Mouse (Mus musculus): ENCODE data around the gene Tmem102. TPM values are rescaled to one million over a fixed set of nuclear protein-coding genes. Genes with fewer than 3 reads are reported as not detected.

Tmem102 gene
- 1.5 and 1.6 TPM in 2 replicates for polyA plus RNA-seq (2016; fragmentation: Nextera tagmentation; extraction: Ambion mirVana)

DNA sequence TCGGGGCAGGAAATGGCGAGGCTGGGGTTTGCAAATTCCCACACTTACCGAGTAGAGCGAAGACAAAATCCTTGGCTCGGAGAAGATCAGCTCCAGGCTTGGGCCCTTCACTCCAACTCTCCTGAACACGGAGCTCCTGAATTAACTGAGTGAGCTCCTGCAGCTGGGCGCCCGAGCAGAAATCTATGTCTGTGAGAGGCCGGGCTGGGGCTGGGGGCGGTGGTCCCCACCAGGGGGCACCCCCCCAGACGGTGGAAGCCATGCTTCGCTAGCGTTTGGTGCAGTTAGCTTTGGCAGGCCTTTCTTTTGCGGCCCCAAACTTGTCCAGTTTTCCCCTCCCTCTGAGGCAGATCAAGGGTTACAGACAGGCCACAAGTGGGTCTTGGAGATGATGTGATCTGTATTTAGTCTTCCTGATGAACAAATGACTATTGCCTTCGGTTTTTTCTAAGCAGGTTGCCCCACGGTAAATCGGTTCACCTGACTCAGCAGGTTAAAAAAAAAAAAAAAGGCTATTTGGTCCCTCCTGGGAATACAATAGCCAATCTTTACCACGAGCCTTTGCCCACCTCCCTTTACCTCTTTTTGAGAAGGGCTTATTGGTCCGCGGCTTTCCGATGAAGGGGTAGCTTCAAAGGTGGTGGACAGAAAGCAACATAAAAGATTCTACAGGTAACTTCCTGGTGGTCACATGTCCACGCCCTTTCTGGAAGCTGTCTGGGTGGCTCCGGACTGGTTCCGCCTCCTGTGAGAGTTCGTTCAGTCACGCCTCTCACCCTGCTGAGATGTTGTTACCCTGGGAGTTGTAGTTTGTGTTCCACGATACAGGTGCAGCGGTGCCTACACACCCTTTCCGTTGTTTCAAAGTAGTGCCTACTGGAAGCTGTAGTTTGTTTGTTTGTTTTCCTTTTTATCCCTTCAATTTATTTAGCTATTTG is at the start of gene Tmem102:
Gene Tmem102 (minus strand): TSS at position 653 of the 938 bp plus-strand sequence.
- H3K27me3 ChIP-seq (replicated peaks): peaks cover 38% of the 10 kb centered on the region

DNA sequence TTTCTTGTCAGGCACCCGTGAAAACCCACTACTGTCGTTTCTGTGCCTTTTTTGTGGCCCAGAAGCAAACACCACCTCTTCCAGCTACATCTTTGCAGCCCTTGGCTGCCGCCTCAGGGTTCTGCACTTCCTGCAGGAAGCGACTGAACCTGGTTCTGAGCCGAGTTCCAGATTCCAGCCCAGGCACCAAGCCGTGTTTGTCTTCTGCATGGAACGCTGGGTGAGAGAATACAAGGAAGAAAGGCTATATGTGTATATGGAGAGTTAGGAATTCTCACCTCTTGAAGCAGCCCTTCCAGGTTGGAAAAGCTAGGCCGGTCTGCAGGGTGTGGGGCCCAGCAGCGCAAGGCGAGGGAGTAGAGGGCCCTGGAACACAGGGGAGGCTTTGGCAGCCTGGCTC is 49.3 kb upstream of the Tmem102 start:
- H3K36me3 ChIP-seq: peaks cover 28% of the 10 kb centered on the region
- no peak overlapping the region for H3K9ac ChIP-seq
- H3K4me3 ChIP-seq: no peak overlapping the region
- H3K4me2 ChIP-seq: peak overlapping the region; percentile 4
- H3K27ac ChIP-seq (ENCODE audit: poor library complexity, severe bottlenecking): peak overlapping the region; percentile 31
- no peak for ATAC-seq (ENCODE audit: insufficient number of reproducible peaks, low FRiP score)
- H3K9me3 ChIP-seq (replicated peaks): no peaks in the 10 kb centered on the region
- H3K4me1 ChIP-seq (replicated peaks): peaks cover 17% of the 10 kb centered on the region; the same call in 1 of the 2 replicates
- H3K27me3 ChIP-seq (replicated peaks): peaks cover 34% of the 10 kb centered on the region
- WGBS: 76% methylated on average over 10 of the region's 10 CpGs

More for the DNA sequence above, at the start of gene Tmem102:
- Histone ChIP-seq H3K36me3 (no peaks in the 10 kb centered on the region), H3K27ac (ENCODE audit: poor library complexity, severe bottlenecking) (no peak within 1 kb of the TSS), H3K9me3 (replicated peaks) (0 out of 2 replicates have a peak, but pooled peaks cover 3% of the 10 kb centered on the region), H3K4me3 (peak within 1 kb of the TSS; percentile 62), H3K9ac (peak within 1 kb of the TSS; percentile 53), H3K4me2 (peak within 1 kb of the TSS; percentile 89), H3K4me1 (replicated peaks) (peaks cover 43% of the 10 kb centered on the region)
- WGBS: 7% methylated on average over 29 of the region's 29 CpGs
- no peak for ATAC-seq (ENCODE audit: insufficient number of reproducible peaks, low FRiP score)

DNA sequence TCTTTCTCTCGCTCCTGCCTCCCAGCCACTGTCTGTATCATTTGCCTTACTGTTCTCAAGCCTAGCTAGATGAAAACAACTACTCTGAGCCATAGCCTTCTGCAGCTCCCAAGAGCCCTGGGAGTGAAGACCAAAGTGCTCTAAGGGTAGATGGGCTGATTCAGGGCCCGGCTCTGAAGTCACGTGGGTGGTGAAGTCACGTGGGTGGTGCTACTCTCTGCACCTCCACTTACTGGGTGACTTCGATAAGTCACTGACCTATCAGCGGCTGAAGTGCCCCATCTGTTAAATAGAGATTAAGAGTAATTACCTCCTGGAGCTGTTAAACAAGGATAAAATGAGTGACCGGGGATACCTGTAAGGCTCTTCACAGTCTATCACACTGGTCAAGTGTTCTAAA is 48.6 kb upstream of the Tmem102 start:
- no peak overlapping the region for H3K4me3 ChIP-seq
- WGBS: 36% methylated on average over 7 of the region's 7 CpGs
- peaks cover 27% of the 10 kb centered on the region for H3K27me3 ChIP-seq (replicated peaks)
- H3K27ac ChIP-seq (ENCODE audit: poor library complexity, severe bottlenecking): peak overlapping the region; percentile 38
- peaks cover 17% of the 10 kb centered on the region; the same call in 1 of the 2 replicates for H3K4me1 ChIP-seq (replicated peaks)
- H3K36me3 ChIP-seq: peaks cover 35% of the 10 kb centered on the region
- peak overlapping the region; percentile 4 for H3K4me2 ChIP-seq
- peak; percentile 94 for ATAC-seq (ENCODE audit: insufficient number of reproducible peaks, low FRiP score)
- no peak overlapping the region for H3K9ac ChIP-seq
- H3K9me3 ChIP-seq (replicated peaks): no peaks in the 10 kb centered on the region

- Histone ChIP-seq H3K27ac (ENCODE audit: poor library complexity, severe bottlenecking) (no peak overlapping the region), H3K27me3 (replicated peaks) (peaks cover 1% of the 10 kb centered on the region; the same call in 1 of the 2 replicates), H3K9me3 (replicated peaks) (no peaks in the 10 kb centered on the region), H3K4me1 (replicated peaks) (peaks cover 39% of the 10 kb centered on the region), H3K36me3 (peaks cover 49% of the 10 kb centered on the region), H3K4me2 (no peak overlapping the region), H3K4me3 (no peak overlapping the region), H3K9ac (no peak overlapping the region)
- no peak for ATAC-seq (ENCODE audit: insufficient number of reproducible peaks, low FRiP score)
- 74% methylated on average over 8 of the region's 8 CpGs for WGBS
Observed at GRCm38 (mm10) chr11:69850754-69851153, 45.3 kb upstream of the Tmem102 start.

DNA sequence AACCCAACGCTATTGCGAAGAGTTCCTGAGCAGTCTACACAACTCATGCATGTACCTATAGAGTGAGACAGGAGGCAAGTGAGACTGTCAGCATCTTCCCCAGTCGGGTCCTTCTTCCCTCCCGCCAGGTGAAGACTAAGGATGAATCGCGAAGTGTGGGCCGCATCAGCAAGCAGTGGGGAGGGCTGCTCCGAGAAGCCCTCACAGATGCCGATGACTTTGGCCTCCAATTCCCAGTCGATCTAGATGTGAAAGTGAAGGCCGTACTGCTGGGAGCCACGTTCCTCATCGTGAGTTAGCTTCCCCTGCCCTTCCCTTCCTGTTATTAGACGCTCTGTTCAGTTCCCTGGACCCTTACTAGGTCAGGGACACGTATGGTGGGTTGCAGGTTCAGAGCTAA is 44.5 kb upstream of the Tmem102 start:
- Histone ChIP-seq H3K36me3 (peaks cover 49% of the 10 kb centered on the region), H3K4me2 (no peak overlapping the region), H3K27ac (ENCODE audit: poor library complexity, severe bottlenecking) (no peak overlapping the region)

GRCm38 (mm10) chr11:69849128-69849527 is 43.7 kb upstream of the Tmem102 start:
- H3K9me3 ChIP-seq (replicated peaks): no peaks in the 10 kb centered on the region
- no peak overlapping the region for H3K27ac ChIP-seq (ENCODE audit: poor library complexity, severe bottlenecking)
- H3K27me3 ChIP-seq (replicated peaks): no peaks in the 10 kb centered on the region
- peaks cover 35% of the 10 kb centered on the region for H3K4me1 ChIP-seq (replicated peaks)
- no peak overlapping the region for H3K4me2 ChIP-seq
- H3K9ac ChIP-seq: no peak overlapping the region
- peaks cover 49% of the 10 kb centered on the region for H3K36me3 ChIP-seq
- no peak for ATAC-seq (ENCODE audit: insufficient number of reproducible peaks, low FRiP score)
- H3K4me3 ChIP-seq: no peak overlapping the region
- 73% methylated on average over 9 of the region's 9 CpGs for WGBS

More for the DNA sequence above, 44.5 kb upstream of the Tmem102 start:
- Histone ChIP-seq H3K9ac (no peak overlapping the region), H3K4me3 (no peak overlapping the region), H3K4me1 (replicated peaks) (peaks cover 35% of the 10 kb centered on the region), H3K9me3 (replicated peaks) (no peaks in the 10 kb centered on the region), H3K27me3 (replicated peaks) (no peaks in the 10 kb centered on the region)
- no peak for ATAC-seq (ENCODE audit: insufficient number of reproducible peaks, low FRiP score)
- WGBS: 92% methylated on average over 15 of the region's 15 CpGs

- peak overlapping the region; percentile 81 for H3K4me2 ChIP-seq
Observed at GRCm38 (mm10) chr11:69848021-69848420, 42.6 kb upstream of the Tmem102 start.

GRCm38 (mm10) chr11:69846738-69847688 is 41.6 kb upstream of the Tmem102 start:
- ATAC-seq (ENCODE audit: insufficient number of reproducible peaks, low FRiP score): peak; percentile 53
- H3K4me2 ChIP-seq: peak overlapping the region; percentile 81
- H3K4me1 ChIP-seq (replicated peaks): peaks cover 28% of the 10 kb centered on the region
- H3K27me3 ChIP-seq (replicated peaks): no peaks in the 10 kb centered on the region
- H3K4me3 ChIP-seq: peak overlapping the region; percentile 76
- H3K9me3 ChIP-seq (replicated peaks): no peaks in the 10 kb centered on the region
- peaks cover 44% of the 10 kb centered on the region for H3K36me3 ChIP-seq
- 14% methylated on average over 37 of the region's 37 CpGs for WGBS
- peak overlapping the region; percentile 93 for H3K27ac ChIP-seq (ENCODE audit: poor library complexity, severe bottlenecking)
- peak overlapping the region; percentile 88 for H3K9ac ChIP-seq

More at GRCm38 (mm10) chr11:69848021-69848420, 42.6 kb upstream of the Tmem102 start:
- Histone ChIP-seq H3K27ac (ENCODE audit: poor library complexity, severe bottlenecking) (no peak overlapping the region), H3K9me3 (replicated peaks) (no peaks in the 10 kb centered on the region), H3K4me1 (replicated peaks) (peaks cover 32% of the 10 kb centered on the region), H3K4me3 (peak overlapping the region; percentile 76), H3K9ac (no peak overlapping the region), H3K27me3 (replicated peaks) (no peaks in the 10 kb centered on the region), H3K36me3 (peaks cover 49% of the 10 kb centered on the region)
- 94% methylated on average over 6 of the region's 6 CpGs for WGBS
- no peak for ATAC-seq (ENCODE audit: insufficient number of reproducible peaks, low FRiP score)

DNA sequence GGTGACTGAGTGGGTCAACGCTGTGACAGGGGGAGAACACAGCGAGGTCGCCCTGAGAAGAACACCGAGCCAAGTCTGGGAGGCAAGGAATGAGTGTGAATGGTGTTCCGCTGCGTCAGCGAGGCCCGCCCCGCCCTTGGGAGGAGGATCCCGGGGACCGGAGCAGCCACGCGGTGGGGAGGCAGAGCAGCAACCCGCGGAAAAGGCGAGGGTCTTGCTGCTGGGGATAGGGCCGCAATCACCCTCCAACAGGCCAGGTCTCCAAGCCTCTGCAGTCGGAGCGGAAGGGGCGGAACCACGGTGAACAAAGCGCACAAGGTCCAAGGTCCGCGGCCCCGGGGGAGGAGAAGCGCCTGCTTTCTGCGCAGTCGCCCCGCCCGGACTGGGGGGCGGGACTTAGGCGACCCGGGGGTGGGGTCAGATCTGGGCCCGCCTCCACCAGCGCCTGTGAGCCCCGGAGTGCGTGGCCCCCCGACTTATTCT is 40.8 kb upstream of the Tmem102 start, which contains the start of gene Plscr3:
Gene Plscr3 (plus strand): TSS at position 179 of the 483 bp plus-strand sequence.
- peak; percentile 96 for ATAC-seq (ENCODE audit: insufficient number of reproducible peaks, low FRiP score)
- peak within 1 kb of the TSS; percentile 93 for H3K27ac ChIP-seq (ENCODE audit: poor library complexity, severe bottlenecking)
- peaks cover 26% of the 10 kb centered on the region for H3K4me1 ChIP-seq (replicated peaks)
- H3K4me2 ChIP-seq: peak within 1 kb of the TSS; percentile 81
- peak within 1 kb of the TSS; percentile 76 for H3K4me3 ChIP-seq
- peak within 1 kb of the TSS; percentile 88 for H3K9ac ChIP-seq
- no peaks in the 10 kb centered on the region for H3K27me3 ChIP-seq (replicated peaks)
- WGBS: 1% methylated on average over 38 of the region's 38 CpGs
- H3K36me3 ChIP-seq: peaks cover 36% of the 10 kb centered on the region
- no peaks in the 10 kb centered on the region for H3K9me3 ChIP-seq (replicated peaks)

- peak overlapping the region; percentile 73 for H3K27ac ChIP-seq (ENCODE audit: poor library complexity, severe bottlenecking)
- 1% methylated on average over 7 of the region's 7 CpGs for whole genome bisulfite sequencing
- peak overlapping the region; percentile 63 for H3K4me3 ChIP-seq
- peak overlapping the region; percentile 75 for H3K9ac ChIP-seq
- ATAC-seq (ENCODE audit: insufficient number of reproducible peaks, low FRiP score): no peak
- no peaks in the 10 kb centered on the region for H3K36me3 ChIP-seq
- H3K27me3 ChIP-seq (replicated peaks): peaks cover 30% of the 10 kb centered on the region
- peaks cover 43% of the 10 kb centered on the region for H3K4me1 ChIP-seq (replicated peaks)
- peak overlapping the region; percentile 92 for H3K4me2 ChIP-seq
- no peaks in the 10 kb centered on the region for H3K9me3 ChIP-seq (replicated peaks)
Observed at GRCm38 (mm10) chr11:69838714-69839104, 33.3 kb upstream of the Tmem102 start.
